Mouse (Mus musculus) lung, embryonic 15.5 days (tissue): ENCODE results near the gene Trabd2b. TPM values are rescaled to one million over a fixed set of nuclear protein-coding genes. Genes with fewer than 3 reads are reported as not detected.

Experiments
- ATAC-seq: fragments of 200-750 bp; cut with Nextera tagmentation; 2 replicates; pipeline ENCODE4 v1.8.0; 2017; ENCODE audit warnings: moderate number of reproducible peaks, borderline replicate concordance; ENCODE audit not compliant: low FRiP score, low TSS enrichment; ENCODE audit errors: extremely low read depth
- H3K27ac ChIP-seq: fragments of 300-500 bp; sonication (generic); 2 replicates; pipeline ENCODE4 v1.5.1; 2015; ENCODE audit warnings: moderate library complexity, mild to moderate bottlenecking, inconsistent platforms
- H3K27me3 ChIP-seq: fragments of 300-500 bp; sonication (generic); 2 replicates; pipeline ENCODE4 v1.6.1; 2015; ENCODE audit warnings: inconsistent platforms
- H3K36me3 ChIP-seq: fragments of 300-500 bp; sonication (generic); 2 replicates; pipeline ENCODE4 v1.6.1; 2015; ENCODE audit warnings: inconsistent platforms
- H3K4me1 ChIP-seq: fragments of 300-500 bp; sonication (generic); 2 replicates; pipeline ENCODE4 v1.6.1; 2015; ENCODE audit warnings: inconsistent platforms
- H3K4me2 ChIP-seq: fragments of 300-500 bp; sonication (generic); 2 replicates; pipeline ENCODE4 v1.6.1; 2015; ENCODE audit warnings: inconsistent platforms, mild to moderate bottlenecking, moderate library complexity
- H3K4me3 ChIP-seq: fragments of 300-500 bp; sonication (generic); 2 replicates; pipeline ENCODE4 v1.5.1; 2015; ENCODE audit warnings: mild to moderate bottlenecking, inconsistent platforms
- H3K9ac ChIP-seq: fragments of 300-500 bp; sonication (generic); 2 replicates; pipeline ENCODE4 v1.6.1; 2015; ENCODE audit warnings: inconsistent platforms
- H3K9me3 ChIP-seq: fragments of 300-500 bp; sonication (generic); 2 replicates; pipeline ENCODE4 v1.6.1; 2016; ENCODE audit warnings: inconsistent platforms
- WGBS: fragments of 180-500 bp; shearing (Covaris S2); methylation state at CpG from one replicate; pipeline ENCODE4 v1.1.7; 2015; 5-methylcytosine and 5-hydroxymethylcytosine counted together
- polyA plus RNA-seq: library from polyadenylated mRNA; unstranded; fragments of >200 nt; fragmentation: Nextera tagmentation; extraction: Ambion mirVana; gene quantifications from 2 replicates; pipeline ENCODE4 v1.2.1, GENCODE M21; 2015

The Trabd2b gene
- polyA plus RNA-seq, 1 experiment from 2014 or later: 5.1 TPM

DNA sequence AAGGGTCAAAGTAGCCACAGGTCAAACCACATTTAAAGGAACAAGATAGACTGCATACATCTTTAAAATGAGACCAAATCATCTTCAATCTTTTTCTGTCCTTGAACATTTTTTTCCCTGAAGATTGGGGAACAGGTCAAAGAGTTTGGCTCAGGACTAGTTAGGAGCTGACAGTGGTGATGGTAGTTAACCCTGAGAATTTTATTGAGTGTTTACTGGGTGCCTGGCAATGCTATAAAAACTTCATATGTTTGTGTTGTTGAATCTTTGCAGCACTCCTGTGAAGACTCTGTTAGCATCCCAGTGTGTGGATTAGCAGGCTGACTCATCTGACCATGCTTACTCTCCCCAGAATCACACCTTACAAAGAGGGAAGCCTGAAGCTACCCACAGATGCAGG is 238.8 kb downstream of the Trabd2b start:
- no peaks in the 10 kb centered on the region for H3K36me3 ChIP-seq
- ATAC-seq: no peak

DNA sequence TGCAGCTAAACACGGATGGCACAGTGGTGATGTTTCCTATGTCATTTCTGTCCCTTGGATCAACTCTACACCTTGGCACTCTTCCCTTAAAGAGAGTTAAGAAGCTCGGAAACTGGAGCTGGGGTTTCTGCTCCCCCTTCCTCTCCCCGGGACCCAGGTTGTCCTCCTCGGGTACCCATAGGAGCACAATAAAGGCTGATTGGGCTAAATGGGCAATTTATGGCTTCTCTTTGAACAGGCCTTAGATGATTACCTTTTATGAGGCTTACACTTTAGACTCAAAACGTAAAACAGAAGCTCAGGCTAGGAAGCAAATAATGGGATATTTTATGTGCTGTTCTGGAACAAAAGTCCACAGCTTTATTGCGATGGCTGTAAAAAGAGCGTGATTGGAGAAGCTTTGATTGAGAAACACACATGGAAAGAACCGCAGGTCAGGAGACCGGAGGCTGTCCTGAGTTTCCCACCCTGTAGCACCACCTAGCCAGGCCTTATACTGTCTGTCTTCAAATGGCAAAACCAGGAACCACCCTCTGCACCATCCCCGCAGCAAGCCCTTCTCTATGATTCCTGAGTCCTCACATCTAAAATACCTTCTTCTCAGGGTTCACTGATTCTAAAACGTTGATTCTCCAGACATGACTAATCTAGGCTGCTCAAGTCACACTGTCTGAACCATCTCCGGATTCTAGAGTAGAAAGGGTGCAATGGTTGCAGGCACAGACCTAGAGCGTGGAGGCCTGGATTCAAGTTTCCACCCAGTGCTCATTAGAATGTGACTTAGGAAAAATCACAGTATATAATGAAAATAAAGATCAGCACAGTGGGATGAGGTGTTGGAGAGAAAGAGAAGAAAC is 240.5 kb downstream of the Trabd2b start:
- H3K4me2 ChIP-seq: no peak overlapping the region
- H3K27ac ChIP-seq: no peak overlapping the region
- H3K4me1 ChIP-seq: peaks cover 22% of the 10 kb centered on the region
- H3K4me3 ChIP-seq: no peak overlapping the region
- 67% methylated on average over 13 of the region's 13 CpGs for WGBS
- no peaks in the 10 kb centered on the region for H3K9me3 ChIP-seq
- no peak overlapping the region for H3K9ac ChIP-seq
- no peaks in the 10 kb centered on the region for H3K36me3 ChIP-seq
- ATAC-seq: no peak
- peaks cover 32% of the 10 kb centered on the region for H3K27me3 ChIP-seq

More for the DNA sequence above, 238.8 kb downstream of the Trabd2b start:
- H3K4me3 ChIP-seq: no peak overlapping the region
- no peak overlapping the region for H3K9ac ChIP-seq
- H3K9me3 ChIP-seq: no peaks in the 10 kb centered on the region
- no peak overlapping the region for H3K4me2 ChIP-seq
- peaks cover 22% of the 10 kb centered on the region for H3K4me1 ChIP-seq
- H3K27me3 ChIP-seq: peaks cover 32% of the 10 kb centered on the region
- no peak overlapping the region for H3K27ac ChIP-seq

DNA sequence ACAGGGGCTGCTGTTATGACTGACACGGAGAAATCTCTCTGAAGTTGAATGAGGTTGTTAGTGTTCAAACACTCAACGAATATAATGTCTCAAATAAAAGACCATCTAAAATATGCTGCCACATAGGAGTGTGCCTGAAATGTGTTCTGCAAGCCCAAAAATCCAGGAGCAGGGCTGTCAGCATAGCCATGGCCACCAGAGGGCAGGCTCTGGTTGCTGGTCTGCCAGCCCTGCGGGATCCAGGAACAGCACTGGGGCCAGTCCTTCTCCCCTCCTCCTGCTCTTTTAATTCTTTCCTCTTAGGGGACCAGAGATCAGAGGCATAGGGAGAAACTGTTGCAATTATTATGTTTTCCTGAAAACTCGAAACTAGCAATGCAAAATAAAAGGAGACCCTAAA is 241.2 kb downstream of the Trabd2b start:
- no peak overlapping the region for H3K27ac ChIP-seq
- H3K36me3 ChIP-seq: no peaks in the 10 kb centered on the region
- H3K4me2 ChIP-seq: no peak overlapping the region
- no peak overlapping the region for H3K4me3 ChIP-seq
- 6% methylated on average over 4 of the region's 4 CpGs for WGBS
- peaks cover 29% of the 10 kb centered on the region for H3K27me3 ChIP-seq
- no peaks in the 10 kb centered on the region for H3K9me3 ChIP-seq
- no peak overlapping the region for H3K9ac ChIP-seq
- ATAC-seq: no peak
- peaks cover 22% of the 10 kb centered on the region for H3K4me1 ChIP-seq

DNA sequence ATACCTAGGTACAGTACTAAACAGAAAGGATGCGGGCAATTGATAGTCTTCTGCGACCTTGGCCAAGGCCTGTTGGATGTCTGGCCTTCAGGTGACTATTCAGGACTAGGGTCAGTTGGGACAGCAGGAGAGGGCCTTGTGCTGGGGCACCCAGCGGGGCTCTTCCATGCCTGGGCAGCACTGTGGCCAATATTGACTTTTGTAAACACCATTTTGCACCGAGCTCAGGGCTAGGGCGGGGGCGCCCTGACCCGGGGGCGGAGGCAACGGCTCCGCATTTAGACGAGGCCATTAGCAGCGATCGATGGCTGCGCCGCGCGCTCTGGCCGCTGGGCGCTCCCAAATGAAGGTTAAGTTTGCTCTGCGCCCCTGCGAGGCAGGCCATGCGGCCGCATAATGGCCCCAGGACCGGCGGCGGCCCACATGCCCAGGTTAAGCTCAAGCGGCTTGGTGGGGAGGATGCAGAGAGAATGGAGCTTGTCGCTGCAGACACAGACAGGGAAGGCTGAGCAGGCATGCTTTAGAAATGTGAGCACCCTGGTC is 242.1 kb downstream of the Trabd2b start:
- H3K4me1 ChIP-seq: peaks cover 17% of the 10 kb centered on the region
- ATAC-seq: no peak
- 17% methylated on average over 28 of the region's 28 CpGs for WGBS
- H3K9me3 ChIP-seq: no peaks in the 10 kb centered on the region
- H3K9ac ChIP-seq: no peak overlapping the region
- peak overlapping the region; percentile 12 for H3K4me2 ChIP-seq
- no peaks in the 10 kb centered on the region for H3K36me3 ChIP-seq
- no peak overlapping the region for H3K4me3 ChIP-seq
- no peak overlapping the region for H3K27ac ChIP-seq
- peaks cover 22% of the 10 kb centered on the region for H3K27me3 ChIP-seq

DNA sequence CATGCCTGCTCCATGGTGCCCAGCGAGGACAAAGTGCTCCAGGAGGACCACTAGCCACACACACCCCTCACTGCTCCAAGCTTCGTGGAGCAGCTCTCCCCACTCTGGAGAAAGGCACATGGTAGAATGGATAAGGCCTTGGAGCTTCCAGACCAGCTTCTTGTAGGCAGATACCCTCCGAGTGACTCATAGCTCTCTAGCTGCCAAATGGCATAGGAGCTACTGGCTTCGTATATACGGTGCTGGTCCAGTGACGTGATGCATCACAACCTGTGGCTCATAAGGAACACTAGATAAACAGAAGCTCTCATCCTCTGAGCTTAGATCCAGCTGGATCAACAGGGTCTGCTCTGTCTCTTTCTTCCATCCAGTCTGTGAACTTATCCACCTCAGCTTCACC is 244.0 kb downstream of the Trabd2b start:
- Histone ChIP-seq H3K27ac (no peak overlapping the region), H3K9ac (no peak overlapping the region), H3K4me2 (no peak overlapping the region), H3K4me3 (no peak overlapping the region), H3K36me3 (no peaks in the 10 kb centered on the region), H3K4me1 (peaks cover 12% of the 10 kb centered on the region), H3K27me3 (peaks cover 22% of the 10 kb centered on the region), H3K9me3 (no peaks in the 10 kb centered on the region)
- ATAC-seq: no peak
- WGBS: 70% methylated on average over 6 of the region's 6 CpGs

DNA sequence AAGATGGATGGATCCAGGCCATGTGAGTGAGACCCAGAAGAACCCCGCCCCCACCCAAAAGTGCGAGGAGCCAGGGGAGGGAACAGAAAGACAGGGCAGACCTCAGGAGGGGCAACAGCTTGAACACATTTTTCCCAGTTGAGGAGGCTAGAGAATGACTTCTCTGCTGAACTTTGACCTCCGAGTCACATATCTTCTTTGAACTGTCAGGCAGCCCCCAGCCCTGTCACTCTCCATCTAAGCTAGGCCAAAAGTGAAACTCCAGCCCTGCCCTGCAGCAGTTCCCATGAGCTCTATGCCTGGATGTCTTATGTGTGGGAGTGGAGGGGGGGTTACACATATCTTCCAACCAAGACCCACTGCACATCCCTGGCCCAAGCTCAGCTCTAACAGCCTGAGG is 244.5 kb downstream of the Trabd2b start:
- H3K27me3 ChIP-seq: peaks cover 22% of the 10 kb centered on the region
- WGBS: 46% methylated on average over 3 of the region's 3 CpGs
- no peak overlapping the region for H3K4me2 ChIP-seq
- H3K9me3 ChIP-seq: no peaks in the 10 kb centered on the region
- H3K4me3 ChIP-seq: no peak overlapping the region
- H3K36me3 ChIP-seq: no peaks in the 10 kb centered on the region
- no peak overlapping the region for H3K27ac ChIP-seq
- H3K4me1 ChIP-seq: peaks cover 12% of the 10 kb centered on the region
- peak; percentile 21; the same call in 1 of the 2 replicates for ATAC-seq
- H3K9ac ChIP-seq: no peak overlapping the region

DNA sequence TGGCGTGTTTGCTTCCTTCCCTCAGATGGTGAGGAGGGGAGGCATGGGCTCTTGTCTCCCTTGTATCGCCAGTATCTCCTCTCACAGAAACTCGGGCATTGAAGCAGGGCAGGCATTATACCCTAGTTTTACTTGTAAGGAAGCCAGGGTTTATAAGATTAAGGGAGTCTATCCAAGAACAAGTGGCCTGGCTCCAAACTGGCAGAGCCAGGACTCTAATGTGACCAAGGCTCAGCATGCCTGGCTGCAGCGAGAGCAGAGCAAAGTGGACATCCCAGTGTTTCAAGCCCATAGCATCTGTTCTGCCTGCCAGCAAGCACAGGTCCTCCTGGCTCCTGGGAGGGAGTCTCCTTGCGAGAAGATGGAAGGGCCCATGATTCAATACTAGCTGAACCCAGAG is 245.1 kb downstream of the Trabd2b start:
- Histone ChIP-seq H3K9me3 (no peaks in the 10 kb centered on the region), H3K27me3 (peaks cover 23% of the 10 kb centered on the region), H3K36me3 (no peaks in the 10 kb centered on the region), H3K4me3 (no peak overlapping the region), H3K27ac (no peak overlapping the region), H3K4me1 (peaks cover 7% of the 10 kb centered on the region), H3K9ac (no peak overlapping the region), H3K4me2 (no peak overlapping the region)
- no peak for ATAC-seq
- 62% methylated on average over 5 of the region's 5 CpGs for WGBS

DNA sequence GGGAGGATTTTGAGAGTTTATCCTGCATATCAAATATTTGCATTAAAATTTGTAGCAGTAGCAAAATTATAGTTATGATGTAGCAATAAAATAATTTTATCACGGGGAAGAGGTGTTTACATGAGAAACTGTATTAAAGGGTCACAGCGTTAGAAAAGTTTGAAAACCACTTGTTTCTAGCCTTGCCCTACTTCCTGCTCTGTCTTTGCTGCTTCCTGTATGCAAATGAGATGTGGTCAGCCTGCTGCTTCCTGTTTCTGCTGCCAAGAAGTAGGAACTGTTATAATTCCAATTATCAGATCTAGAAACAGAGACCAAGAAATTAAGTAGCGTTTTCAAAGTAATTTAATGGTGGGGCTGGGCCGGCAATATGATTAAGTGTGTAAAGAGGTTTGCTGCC is 245.9 kb downstream of the Trabd2b start:
- H3K36me3 ChIP-seq: no peaks in the 10 kb centered on the region
- H3K9me3 ChIP-seq: no peaks in the 10 kb centered on the region
- H3K27me3 ChIP-seq: peaks cover 27% of the 10 kb centered on the region
- no peak overlapping the region for H3K4me3 ChIP-seq
- H3K4me2 ChIP-seq: no peak overlapping the region
- H3K4me1 ChIP-seq: peaks cover 5% of the 10 kb centered on the region
- WGBS: 79% methylated on average over 4 of the region's 4 CpGs
- H3K9ac ChIP-seq: no peak overlapping the region
- H3K27ac ChIP-seq: no peak overlapping the region
- ATAC-seq: no peak

DNA sequence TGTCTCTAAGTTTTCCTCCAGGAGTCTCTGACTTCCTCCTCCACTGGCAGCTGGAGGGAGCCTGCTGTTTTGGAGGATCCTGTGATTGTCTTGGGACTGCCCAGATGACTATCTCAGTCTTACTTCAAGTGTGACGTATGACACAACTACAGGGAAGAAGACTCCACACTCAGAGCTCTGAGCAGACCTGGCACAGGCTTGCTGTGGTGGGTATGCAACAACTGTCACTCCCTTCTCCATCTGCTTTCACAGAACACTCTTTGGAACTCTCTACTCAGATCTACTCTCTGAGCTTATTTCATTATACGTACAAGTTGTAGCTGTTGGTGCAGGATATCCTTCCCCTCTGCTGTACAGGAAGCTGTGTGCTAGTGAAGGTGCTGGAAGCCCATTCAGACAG is 251.4 kb downstream of the Trabd2b start:
- Histone ChIP-seq H3K36me3 (no peaks in the 10 kb centered on the region), H3K9ac (no peak overlapping the region), H3K4me2 (no peak overlapping the region), H3K27ac (no peak overlapping the region), H3K27me3 (peaks cover 13% of the 10 kb centered on the region; the same call in 1 of the 2 replicates), H3K4me1 (no peaks in the 10 kb centered on the region), H3K4me3 (no peak overlapping the region), H3K9me3 (no peaks in the 10 kb centered on the region)
- 66% methylated on average over 2 of the region's 2 CpGs for WGBS
- ATAC-seq: no peak

DNA sequence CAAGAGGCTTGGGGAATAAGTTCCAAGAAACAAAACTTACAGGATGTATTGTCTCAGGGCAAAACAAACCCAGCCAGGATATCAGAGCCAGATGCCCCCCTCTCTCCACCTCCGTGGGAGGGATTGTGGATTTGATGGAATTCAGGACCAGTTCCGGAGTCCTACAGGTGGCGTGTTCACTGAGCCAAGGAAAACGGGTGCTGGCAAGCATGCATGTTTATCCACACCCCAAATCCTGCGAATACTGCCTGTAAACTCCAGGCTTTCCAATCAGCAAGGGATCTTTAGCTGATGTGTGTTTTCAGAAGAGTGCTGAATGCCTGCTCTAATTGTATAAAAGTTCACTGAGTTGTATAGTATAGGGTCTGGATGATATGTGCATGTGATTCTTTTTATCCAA is 253.4 kb downstream of the Trabd2b start:
- WGBS: 50% methylated on average over 5 of the region's 5 CpGs
- H3K27ac ChIP-seq: no peak overlapping the region
- no peak overlapping the region for H3K9ac ChIP-seq
- no peaks in the 10 kb centered on the region for H3K4me1 ChIP-seq
- no peak overlapping the region for H3K4me3 ChIP-seq
- peaks cover 20% of the 10 kb centered on the region; the same call in 1 of the 2 replicates for H3K27me3 ChIP-seq
- H3K36me3 ChIP-seq: no peaks in the 10 kb centered on the region
- H3K4me2 ChIP-seq: no peak overlapping the region
- no peak for ATAC-seq
- H3K9me3 ChIP-seq: no peaks in the 10 kb centered on the region

DNA sequence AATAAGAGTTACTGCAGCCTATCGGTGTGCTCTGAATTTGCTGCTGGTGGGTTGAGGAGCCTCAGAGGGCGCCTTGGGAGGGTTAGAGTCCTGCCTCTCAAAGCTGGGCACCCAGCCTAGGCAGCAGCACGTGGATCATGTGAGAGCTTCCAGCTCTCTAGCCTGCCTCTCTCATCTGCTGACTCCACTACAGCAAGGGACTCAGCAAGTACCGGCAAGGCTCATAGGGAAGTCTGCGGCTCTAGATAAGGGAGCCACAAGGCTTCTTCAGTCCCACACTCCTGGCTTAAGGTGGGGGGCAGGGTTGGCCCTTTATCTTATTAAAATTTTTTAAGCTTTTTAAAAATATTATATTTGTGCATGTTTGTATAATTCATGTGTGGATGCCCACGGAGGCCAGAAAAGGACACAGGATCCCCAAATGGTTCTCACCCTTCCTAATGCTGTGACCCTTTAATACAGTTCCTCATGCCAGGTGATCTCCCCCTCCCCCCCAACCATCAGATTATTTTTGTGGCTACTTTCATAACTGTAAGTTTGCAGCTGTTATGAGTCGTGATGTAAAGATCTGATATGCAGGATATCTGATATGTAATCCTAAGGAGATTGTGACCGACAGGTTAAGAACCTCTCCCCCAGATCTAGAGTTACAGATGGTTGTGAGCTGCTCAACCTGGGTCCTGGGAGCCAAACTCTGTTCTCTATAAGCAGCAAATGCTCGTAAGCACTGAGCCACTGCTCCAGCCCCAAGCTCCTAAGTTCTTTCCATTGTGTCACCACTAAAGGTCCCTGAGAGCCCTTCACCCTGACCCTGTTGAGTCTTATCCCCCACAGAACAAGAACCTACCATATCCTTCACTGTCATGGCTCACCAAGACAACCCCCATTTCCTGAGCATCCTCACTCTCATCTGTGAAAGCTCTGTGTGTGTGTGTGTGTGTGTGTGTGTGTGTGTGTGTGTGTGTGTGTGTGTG is 257.8 kb downstream of the Trabd2b start:
- no peak for ATAC-seq
- Histone ChIP-seq H3K4me2 (no peak overlapping the region), H3K4me1 (peaks cover 10% of the 10 kb centered on the region), H3K9me3 (no peaks in the 10 kb centered on the region), H3K9ac (no peak overlapping the region), H3K27me3 (peaks cover 53% of the 10 kb centered on the region), H3K4me3 (no peak overlapping the region), H3K27ac (no peak overlapping the region), H3K36me3 (no peaks in the 10 kb centered on the region)
- 57% methylated on average over 9 of the region's 9 CpGs for WGBS
